Mouse (Mus musculus) ES-E14 (cell line): ENCODE data around the gene Astn2.

Source experiments
- ZC3H11A ChIP-seq: IDR thresholded peaks from 2 replicates; pipeline ENCODE4 v1.6.1; 2012; ENCODE audit warnings: low read depth, mild to moderate bottlenecking, inconsistent platforms, low read length, borderline replicate concordance
- ZNF384 ChIP-seq: IDR thresholded peaks from 2 replicates; pipeline ENCODE4 v1.6.1; 2012; ENCODE audit warnings: low read depth, low read length, inconsistent platforms

GRCm38 (mm10) chr4:65548561-65548960 lies 855.9 kb downstream of the Astn2 start:
- no peak for TF ChIP-seq ZC3H11A
- TF ChIP-seq ZNF384 = no peak
